Mouse (Mus musculus) CD4-positive helper T cell, adult 2 months (primary cell): Measurements from ENCODE around the gene Pogk.

Source experiments
- DNase-seq: peaks from one replicate; pipeline ENCODE4 v3.0.0-alpha.2; 2012; ENCODE audit warnings: low read depth, missing footprints, low spot score

Gene Pogk

DNA sequence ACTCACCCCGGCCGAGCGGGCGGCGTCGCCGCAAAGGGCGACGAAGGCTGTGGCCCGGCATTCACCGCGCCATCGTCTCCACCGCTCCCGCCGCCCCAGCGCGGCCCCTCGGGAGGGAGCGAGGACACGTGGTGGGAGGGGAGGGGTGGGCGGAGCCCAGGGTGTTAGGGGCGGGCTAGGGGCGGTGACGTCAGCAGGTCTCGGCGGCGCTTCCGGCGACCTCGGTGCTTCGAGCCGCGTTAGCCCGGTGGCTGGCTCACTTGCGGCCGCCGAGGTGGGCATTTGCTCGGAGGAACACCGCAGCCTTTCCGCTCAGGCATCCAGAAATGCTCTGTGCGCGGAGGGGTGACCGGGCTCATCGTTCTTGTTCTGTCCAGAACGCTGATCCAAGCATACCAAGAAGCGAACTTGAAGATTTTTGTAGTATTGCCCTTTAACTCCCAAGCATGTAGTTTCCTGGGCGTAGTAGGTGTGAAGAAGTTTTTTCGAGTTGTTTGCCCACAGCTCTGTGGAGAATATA, at the start of gene Pogk:
Pogk (minus strand) TSS at position 163 of the 520 bp plus-strand sequence.
- peak; percentile 92 for DNase-seq

DNA sequence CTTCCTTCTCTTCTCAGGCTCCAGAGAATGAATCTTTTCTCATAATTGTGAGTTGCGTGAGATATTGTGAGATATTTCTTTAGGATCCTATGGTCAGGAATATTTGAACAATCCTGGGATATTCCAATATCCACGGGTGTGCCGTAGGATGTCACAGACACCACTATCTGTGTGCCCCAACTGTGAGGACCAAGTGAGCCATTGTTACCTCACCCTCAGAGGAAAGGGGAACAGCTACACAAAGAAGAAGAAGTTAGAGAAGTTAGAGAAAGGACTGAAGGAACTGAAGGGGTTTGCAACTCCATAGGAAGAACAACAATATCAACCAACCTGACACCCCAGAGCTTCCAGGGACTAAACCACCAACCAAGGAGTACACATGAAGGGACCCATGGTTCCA, 32.3 kb upstream of the Pogk start:
- DNase-seq = no peak

DNA sequence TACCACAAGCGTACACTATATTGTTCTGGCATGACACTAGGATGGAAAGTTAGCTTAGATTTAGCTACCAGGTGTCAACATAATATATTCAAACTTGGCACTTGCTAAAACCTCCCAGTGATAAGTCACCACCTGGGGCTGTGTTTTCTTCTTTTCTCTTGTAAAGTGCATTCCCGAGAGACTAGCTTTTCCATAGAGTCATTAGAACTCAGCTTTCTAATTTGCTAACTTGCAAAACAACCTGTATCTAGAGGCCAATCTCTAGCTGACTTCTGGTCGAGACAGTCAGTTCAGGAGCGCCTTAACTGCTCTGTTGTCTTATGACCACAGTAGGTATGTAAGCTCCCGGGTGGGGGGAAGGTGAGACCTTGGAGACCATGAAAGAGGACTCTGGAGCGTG, 29.8 kb upstream of the Pogk start:
- DNase-seq = no peak

DNA sequence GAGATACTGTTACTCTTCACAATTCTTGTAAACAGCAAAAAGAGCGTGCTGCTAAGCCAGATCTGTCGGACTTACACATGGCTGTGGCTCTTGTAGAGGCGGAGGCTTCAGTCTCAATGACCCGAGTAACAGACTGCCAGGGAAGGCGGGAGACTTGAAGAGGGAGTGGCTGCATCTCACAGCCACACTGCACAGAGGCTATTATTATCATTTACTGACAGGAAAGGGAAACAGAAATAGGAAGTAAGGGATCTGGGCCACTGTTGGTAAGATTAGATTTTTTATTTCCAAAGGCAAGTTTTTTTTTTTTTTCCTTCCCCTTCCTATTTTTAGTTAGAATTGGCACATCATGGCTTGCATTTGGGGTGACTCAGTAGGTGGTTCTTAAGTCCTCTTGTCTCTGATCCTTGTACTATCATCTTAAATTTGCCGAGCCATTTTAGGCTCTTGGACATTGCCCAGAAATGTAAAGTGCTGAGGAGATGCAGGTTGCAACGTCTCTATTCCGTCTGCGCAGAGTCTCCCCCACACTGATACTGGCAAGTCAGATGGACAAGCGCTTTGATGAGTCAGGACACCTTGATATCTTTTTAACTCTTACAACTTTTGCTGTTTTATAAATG, 20.3 kb upstream of the Pogk start:
- no peak for DNase-seq

DNA sequence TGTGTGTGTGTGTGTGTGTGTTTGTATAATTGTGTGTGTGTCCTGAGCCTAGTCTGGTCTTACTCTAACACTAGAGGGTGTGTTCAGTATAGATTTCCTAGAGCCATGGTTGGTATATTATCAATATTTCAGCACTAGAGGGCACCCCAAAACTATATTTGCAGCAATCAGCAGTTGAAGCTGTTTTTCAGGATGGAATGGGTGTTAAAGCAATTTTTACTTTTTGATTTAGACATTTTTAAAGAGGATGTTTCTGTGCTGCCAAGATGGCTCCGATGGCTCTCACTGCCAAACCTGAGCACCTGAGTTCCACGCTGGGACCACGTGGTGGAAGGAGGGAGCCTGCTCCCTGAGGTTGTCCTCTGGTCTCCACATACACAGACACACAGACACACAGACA, 19.4 kb upstream of the Pogk start:
- peak; percentile 34 for DNase-seq

DNA sequence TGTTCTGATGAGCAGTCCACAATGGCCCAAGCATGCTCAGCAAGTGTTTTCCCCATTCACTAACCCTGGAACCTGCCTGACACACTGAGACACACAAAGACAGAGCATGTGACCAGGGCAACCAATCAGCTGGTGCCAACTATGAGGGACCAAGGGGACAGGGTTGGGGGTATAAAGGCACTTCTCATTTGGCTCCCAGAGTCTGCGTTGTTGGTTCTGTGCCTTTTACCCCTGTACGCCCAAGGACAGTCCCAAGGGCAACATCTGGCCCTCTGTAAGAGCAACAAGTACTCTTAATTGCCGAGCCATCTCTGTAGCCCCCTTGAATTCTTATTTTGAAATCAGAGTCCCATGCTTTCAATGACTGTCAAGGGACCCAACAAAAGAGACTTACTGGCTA, 2.6 kb upstream of the Pogk start:
- no peak for DNase-seq

DNA sequence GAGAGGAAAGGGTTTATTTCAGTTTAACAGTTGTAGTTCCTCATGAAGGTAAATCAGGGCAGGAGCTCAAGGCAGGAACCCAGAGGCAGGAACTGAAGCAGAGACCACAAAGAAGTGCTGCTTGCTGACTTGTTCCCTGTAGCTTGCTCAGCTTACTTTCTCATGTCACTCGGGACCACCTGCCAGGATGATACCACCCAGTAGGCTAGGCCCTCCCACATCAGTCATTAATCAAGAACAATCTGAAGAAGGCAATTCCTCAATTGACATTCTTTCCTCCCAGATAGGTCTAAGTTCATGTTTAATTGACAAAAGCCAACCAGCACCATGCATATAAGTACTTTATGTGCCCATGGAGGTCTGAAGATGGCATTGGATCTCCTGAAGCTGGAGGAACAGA, 1.9 kb upstream of the Pogk start:
- DNase-seq = no peak

DNA sequence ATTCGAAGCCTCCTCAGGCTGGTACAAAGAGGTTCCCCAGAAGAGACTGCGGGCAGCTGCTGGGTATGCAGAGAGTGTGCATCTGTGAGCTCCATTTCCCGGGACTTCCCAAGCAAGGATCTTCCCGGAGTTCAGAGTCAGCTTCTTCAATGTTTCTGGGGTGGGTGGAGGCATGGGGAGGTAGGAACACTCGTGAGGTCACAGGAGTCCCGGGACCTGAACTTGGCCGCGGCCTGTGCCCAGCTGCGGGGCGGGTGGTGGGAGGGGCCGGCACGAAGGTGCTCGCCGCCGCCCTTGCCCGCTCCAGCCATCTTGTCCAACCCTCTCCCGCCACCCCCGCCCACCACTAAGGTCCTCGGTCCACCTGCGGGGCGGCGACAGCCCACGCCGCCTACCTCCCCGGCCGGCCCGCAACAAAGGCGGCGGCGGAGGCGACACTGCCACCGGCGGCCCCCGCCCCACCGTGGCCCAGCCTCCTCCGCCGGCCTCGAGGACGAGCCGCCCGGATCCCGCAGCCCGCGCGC, 424 bp downstream of the Pogk start:
- DNase-seq = no peak

DNA sequence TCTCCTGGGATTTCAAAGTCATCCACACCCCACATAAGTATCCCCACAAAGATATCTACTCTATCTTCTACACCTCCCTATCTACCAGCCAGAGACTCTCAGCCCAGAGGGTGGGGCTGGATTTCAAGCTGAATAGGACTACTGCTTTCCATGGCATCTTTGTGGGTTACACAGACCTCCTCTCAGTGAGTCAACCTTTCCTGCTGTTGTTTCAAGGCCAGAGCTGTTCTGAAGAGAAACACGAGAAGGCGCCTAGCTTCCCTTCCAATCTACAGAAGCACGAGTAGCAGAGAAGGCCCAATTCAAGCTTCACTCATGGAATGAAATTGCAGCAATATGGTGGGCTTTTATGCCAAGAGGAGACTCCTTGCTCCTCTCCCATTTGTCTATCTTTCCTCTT, 5.8 kb downstream of the Pogk start:
- no peak for DNase-seq

DNA sequence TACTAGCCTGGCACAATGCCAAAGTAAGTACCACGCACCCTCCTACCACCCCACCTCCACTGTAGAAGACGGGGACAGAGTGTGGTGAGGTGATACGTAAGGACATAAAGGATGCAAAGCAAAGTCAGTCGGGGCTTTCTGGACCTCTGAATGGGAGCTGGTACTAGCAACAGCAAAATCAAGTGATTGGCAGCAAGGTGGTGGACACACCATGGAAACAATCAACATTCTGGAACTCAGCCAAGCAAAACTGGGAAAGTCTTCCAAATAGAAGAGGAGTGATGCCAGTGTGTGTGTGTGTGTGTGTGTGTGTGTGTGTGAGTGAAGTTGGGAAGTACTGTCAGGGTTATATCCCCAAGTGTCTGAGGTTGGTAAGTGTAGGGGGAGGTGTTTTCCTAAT, 7.7 kb downstream of the Pogk start:
- no peak for DNase-seq

DNA sequence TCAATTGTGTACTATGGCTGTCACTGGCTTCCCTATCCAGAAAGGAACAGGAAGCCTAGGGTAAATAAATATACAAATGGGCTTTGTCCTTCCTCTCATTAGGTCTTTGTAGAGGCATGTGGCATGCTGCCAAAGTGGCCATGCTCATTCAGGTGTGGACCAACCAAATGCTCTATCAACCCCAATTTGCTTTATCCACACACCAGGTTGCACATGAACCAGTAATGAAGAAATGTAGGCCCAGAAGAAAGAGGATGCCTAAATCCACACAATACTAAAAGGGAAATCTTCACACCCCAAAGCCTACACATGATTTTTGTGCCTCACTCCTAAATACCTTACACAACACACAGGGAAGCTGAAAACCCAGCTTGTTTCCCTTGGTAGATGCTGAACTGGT, 8.2 kb downstream of the Pogk start:
- DNase-seq = no peak

DNA sequence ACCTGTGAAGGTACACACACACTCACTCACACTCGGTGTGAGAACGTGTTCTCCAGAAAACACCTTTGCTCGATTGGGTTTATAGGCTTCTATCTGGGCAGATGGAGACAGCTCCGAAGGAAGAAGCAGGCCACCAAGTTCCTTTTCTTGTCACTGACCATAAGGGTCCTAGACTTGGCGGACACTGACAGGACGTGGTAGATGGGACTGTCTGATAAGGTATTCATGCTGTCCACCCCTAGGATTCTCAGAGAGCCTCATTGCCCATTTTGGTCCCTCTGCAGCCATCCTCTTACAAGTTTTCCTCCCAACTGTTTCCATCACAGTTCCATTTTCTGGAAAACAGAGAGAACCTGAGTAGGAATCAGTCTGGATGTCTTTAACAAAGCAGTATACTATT, 13.3 kb downstream of the Pogk start:
- DNase-seq = no peak

DNA sequence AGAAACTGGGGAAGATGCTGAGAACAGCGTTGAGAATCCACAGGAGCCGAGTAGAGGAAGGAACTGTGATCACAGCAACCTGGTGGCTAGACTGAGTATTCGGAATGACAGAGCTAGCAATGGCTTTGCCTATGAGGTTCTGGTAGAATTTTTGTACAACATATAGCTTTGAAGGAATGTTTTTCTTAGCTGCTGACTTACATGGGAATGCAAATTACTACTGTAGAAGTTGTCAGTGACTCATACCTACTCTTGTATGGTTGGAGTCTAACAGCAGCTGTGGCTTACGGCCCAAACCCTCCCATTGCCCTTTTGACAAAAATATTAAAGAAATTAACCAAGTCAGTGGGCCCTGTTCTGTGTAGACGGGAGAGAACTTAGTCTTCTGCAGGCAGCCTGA, 14.0 kb downstream of the Pogk start:
- DNase-seq = no peak

DNA sequence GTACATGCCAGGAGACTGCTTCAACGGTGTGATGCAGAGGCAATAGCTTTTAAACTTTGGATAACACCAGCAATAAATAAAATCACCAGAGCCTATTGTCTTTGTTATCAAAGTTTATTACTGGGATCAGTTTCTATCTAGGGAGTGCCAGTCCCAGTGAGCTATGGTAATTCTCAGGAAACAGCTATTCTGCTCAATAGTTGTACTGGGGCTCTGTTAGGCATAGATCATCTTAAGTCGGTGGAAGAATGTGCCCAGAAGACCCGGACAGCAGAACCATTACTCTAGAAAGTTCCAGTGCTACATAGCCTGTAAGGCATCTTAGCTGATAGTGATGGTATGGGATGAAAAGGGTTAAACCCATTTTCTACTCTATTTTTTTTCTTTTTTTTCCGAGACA, 14.9 kb downstream of the Pogk start:
- DNase-seq = no peak

DNA sequence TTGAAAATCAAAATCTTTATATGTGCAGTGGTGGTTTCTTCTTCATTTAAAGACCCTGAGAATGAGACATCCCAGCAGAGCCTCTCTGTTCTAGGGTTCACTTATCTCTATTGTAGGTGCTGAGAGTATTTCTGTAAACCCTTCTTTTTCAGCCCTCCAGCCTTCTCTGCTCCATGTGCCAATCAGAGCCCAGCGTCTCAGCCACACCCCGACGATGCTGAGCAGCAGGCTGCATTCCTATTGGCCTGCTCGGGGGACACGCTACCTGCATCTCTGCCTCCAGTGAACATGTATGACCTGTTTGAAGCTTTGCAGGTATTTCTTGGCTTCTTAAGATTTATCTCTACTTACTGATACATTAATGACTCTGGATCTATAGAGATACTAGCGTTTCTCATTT, 18.0 kb downstream of the Pogk start:
- no peak for DNase-seq

DNA sequence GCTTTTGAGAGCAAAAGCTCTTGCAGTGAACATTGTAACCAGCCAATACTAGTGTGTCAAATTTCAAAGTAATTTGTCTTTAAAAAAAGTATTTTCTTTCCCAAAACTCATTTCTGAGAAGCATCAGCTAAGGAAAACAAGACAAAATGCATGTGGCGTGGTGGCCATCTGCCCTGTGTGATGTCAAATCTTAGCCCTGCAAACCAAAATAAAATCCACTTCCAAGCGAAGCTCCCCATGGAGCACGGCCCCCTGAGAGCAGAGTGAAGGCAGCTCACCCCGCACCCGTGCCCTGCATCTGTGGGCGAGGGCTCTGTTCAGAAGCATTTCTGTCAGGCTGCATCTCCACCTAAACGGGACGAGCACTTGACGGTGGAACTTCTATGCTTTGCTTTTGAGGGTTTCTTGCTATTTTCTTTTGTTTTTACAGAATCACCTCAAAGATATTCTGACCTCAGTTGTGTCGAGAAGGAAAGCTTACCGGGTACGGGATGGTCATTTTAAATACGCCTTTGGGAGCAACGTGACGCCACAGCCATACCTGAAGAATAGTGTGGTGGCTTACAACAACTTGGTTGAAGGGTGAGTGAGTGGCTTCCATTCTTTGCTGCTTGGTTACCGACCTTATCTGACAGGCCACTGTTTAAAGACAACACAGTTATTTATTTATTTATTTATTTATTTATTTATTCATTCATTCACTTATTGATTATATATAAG, 20.1 kb downstream of the Pogk start:
- no peak for DNase-seq

DNA sequence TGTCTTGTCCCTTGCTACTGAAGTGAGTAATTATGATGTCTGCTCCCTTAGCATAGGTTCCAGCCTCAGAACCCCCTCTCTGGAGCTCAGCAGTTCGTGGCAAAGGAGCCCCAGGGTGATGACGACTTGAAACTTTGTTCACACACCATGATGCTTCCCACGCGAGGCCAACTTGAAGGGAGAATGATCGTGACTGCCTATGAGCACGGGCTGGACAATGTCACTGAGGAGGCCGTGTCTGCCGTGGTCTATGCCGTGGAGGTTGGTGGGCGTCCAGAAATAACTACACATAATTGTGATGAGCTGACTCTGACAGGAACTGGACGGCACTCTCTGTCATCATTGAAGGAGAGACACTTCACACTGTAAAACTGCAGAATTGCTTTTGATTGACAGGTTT, 21.2 kb downstream of the Pogk start:
- no peak for DNase-seq

DNA sequence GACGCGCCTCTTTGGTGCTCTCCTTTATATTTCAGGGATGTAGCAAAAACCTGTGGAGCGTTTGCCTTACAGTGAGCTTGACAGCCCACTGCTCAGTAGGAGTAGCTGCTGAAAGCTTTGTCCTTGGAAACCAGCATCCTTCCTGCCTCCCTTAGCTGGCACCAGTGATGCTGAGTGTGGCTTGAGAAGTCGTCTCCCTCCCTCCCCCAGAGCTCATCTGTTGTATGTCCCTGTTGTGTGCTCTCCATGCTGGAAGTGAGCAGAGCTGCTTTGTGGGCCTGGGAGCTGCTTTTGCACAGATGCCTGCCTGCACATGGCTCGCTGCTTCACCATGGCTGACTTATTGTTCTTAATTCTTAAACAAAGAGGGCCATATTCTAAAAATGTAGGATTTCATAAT, 24.2 kb downstream of the Pogk start:
- no peak for DNase-seq

DNA sequence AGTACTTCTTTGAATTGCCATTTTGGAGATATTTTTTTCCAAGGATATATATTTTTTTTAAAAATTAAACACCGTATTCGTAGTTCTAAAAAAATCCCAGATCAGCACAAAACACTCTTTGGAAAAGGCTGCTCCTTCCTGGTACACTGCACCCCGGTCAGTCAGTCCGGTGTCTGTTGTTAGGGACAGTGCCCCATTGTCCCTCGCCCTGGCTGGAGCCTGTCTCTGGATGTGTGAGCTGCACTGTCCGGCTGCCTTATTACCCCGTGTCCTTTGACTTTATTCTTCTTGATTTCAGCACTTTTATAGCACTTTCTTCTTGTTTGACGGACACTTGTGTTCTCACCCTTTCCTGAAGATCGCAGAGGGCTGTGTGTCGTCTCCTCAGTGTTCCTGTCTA, 25.0 kb downstream of the Pogk start:
- DNase-seq = no peak

DNA sequence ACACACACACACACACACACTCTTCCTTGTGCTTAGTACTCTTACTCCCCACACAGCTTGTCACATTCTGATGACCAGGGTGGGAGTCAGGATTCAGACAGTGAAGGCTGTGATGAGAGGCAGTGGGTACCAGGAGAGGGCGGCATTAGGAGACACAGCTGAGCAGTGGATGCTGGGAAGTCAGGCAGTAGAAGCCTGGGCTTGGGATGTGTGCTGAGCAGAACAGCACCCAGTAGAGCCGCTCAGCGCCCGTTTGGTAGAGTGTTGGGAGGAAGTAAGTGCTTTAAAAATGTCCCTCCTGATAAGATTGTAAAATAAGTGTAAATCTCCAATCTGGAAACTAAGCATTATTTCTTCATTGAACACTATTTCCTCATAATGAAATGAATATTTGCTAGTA, 27.0 kb downstream of the Pogk start:
- DNase-seq = no peak

DNA sequence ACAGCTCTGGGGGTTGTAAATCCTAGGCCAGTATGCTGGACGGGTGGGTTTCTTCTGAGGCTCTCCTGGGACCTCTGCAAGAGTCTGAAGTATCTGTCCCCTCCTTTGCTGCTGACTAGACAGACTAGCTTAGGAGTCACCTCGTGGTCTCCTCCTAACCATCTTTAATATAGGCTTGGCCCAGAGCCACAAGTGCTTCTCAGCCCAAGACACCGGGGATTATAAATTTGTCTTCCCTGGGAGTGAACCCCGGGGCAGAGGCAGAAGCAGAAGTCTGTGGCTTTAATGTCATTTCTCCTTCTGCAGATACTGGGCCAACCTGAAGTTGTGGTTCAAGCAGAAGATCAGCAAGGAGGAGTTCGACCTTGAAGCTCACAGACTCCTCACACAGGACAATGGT, 27.8 kb downstream of the Pogk start:
- no peak for DNase-seq

DNA sequence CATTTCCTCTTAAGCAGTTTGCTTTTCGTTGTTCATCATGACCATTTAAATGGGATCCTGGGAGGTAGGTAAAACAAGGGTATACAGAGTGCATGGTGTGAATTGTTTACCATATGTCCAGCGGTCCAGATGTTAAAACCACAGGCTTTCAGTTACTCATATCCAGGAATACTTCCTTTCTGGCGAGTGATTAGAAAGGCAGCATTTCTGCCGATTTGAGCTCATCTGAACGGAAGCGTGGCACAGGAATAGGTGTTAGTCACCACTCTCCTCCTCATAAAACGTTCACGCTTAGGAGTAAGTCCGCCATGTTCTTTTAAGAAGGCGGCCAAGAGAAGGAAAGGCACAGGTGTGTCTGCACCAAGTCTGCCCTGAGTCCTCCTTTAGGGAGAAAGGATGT, 28.3 kb downstream of the Pogk start:
- DNase-seq = no peak

DNA sequence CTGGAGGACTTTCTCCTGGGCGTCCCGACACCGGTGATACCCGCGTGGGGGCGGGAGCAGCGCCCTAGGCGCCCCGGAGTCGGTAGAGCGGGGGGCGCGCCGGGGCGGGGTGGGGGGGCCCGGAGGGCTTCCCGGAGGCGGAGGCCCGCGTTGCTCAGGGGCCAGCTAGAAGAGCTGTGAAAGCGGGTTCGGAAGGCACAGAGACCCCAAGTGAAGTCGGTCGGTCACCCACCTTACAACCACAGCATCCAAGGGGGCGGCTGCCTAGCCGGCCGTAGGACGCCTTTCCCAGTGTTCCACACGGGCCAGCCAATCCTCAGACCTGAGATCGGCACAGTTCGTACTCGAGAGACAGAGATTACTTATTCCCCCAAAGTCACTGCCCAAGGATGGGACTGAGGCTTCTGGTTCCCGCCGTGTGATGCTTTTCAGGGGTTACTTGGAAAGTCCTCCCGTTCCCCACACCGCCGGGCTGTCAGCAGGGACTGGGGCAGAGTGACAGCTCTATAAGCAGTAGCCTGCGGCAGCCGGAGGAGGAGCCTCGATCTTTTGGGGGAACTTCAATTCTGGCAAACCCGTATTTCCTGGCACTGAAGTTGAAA, 29.9 kb downstream of the Pogk start:
- DNase-seq = peak; percentile 77
